Mouse (Mus musculus) hindbrain, embryonic 10.5 days (tissue): ENCODE measurements around the gene Sult2b1. TPM values are rescaled to one million over a fixed set of nuclear protein-coding genes. Genes with fewer than 3 reads are reported as not detected.

Experiments
- DNase-seq: peaks from one replicate; pipeline ENCODE4 v3.0.0-alpha.2; 2017; ENCODE audit warnings: low spot score
- H3K27ac ChIP-seq: fragments of 300-500 bp; sonication (generic); 2 replicates; pipeline ENCODE4 v1.5.1; 2016; ENCODE audit warnings: mild to moderate bottlenecking, moderate library complexity
- H3K27me3 ChIP-seq: fragments of 300-500 bp; sonication (generic); 2 replicates; pipeline ENCODE4 v1.6.1; 2016; ENCODE audit warnings: mild to moderate bottlenecking; ENCODE audit not compliant: poor library complexity, insufficient read depth, severe bottlenecking
- H3K36me3 ChIP-seq: fragments of 300-500 bp; sonication (generic); 2 replicates; pipeline ENCODE4 v1.6.1; 2016; ENCODE audit warnings: mild to moderate bottlenecking, moderate library complexity
- H3K4me1 ChIP-seq: fragments of 300-500 bp; sonication (generic); replicated peaks from 2 replicates; pipeline ENCODE4 v1.6.1; 2016; ENCODE audit warnings: mild to moderate bottlenecking
- H3K4me3 ChIP-seq: fragments of 300-500 bp; sonication (generic); 2 replicates; pipeline ENCODE4 v1.5.1; 2016; ENCODE audit warnings: mild to moderate bottlenecking, moderate library complexity
- H3K9me3 ChIP-seq: fragments of 300-500 bp; sonication (generic); 2 replicates; pipeline ENCODE4 v1.6.1; 2016; ENCODE audit warnings: mild to moderate bottlenecking, moderate library complexity
- WGBS: fragments of 180-500 bp; shearing (Covaris S2); methylation state at CpG from one replicate; pipeline ENCODE4 v1.1.7; 2016; 5-methylcytosine and 5-hydroxymethylcytosine counted together
- polyA plus RNA-seq: library from polyadenylated mRNA; unstranded; fragments of >200 nt; fragmentation: Nextera tagmentation; extraction: Ambion mirVana; gene quantifications from 2 replicates; pipeline ENCODE4 v1.2.1, GENCODE M21; 2016

Sult2b1 gene
- polyA plus RNA-seq, 1 experiment from 2014 or later = 1.7 TPM

DNA sequence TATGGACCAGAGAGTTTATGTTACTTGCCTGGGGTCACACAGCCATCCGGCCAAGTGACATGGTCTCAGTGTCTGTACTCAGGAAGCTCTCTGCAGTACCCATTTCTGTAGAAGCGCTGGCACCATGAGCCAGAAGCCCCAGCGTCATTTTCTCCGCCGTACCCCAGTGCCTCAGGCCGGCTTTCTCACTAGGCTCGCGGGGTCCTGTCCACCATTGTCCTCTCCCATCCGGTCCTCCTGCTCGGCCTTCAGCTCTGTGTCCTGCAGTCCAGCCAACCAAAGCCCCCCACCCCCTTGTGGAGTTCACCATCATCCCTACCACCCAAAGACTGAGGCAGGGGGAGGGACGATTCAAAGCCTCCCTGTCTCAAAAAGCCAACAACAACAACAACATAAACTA is 82.9 kb downstream of the Sult2b1 start:
- Histone ChIP-seq H3K36me3 (no peaks in the 10 kb centered on the region), H3K4me1 (peaks cover 57% of the 10 kb centered on the region), H3K4me3 (peak overlapping the region; percentile 56; the same call in 1 of the 2 replicates), H3K27me3 (peaks cover 41% of the 10 kb centered on the region), H3K27ac (no peak overlapping the region), H3K9me3 (no peaks in the 10 kb centered on the region)
- WGBS = 86% methylated on average over 11 of the region's 11 CpGs
- DNase-seq = no peak

DNA sequence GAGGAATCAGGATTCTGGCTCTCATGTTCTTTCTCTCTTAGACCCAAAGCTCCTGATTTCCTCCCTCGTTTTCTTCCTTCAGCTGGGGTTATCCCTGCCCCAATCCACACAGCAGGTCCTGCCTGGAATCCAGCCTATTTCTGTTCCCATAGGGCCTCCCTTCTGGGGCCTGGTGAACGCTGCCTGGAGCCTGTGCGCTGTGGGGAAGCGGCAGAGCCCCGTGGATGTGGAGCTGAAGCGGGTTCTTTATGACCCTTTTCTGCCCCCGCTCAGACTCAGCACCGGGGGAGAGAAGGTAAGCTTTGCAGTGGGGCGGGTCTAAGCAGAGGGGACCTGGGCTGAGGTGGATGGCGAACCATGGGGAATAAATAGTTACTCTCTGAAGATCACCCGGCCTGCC is 83.4 kb downstream of the Sult2b1 start:
- Histone ChIP-seq H3K4me1 (peaks cover 52% of the 10 kb centered on the region), H3K4me3 (peak overlapping the region; percentile 56), H3K27ac (peak overlapping the region; percentile 78), H3K9me3 (no peaks in the 10 kb centered on the region), H3K27me3 (peaks cover 44% of the 10 kb centered on the region), H3K36me3 (no peaks in the 10 kb centered on the region)
- 34% methylated on average over 11 of the region's 11 CpGs for WGBS
- DNase-seq = no peak

- peaks cover 49% of the 10 kb centered on the region for H3K4me1 ChIP-seq
- peak overlapping the region; percentile 78 for H3K27ac ChIP-seq
- DNase-seq = peak; percentile 73
- WGBS = under 1% methylated on average over 20 of the region's 20 CpGs
- no peaks in the 10 kb centered on the region for H3K36me3 ChIP-seq
- no peaks in the 10 kb centered on the region for H3K9me3 ChIP-seq
- H3K27me3 ChIP-seq = peaks cover 49% of the 10 kb centered on the region
- H3K4me3 ChIP-seq = peak overlapping the region; percentile 56
Observed at GRCm38 (mm10) chr7:45700301-45701015, 84.0 kb downstream of the Sult2b1 start.

DNA sequence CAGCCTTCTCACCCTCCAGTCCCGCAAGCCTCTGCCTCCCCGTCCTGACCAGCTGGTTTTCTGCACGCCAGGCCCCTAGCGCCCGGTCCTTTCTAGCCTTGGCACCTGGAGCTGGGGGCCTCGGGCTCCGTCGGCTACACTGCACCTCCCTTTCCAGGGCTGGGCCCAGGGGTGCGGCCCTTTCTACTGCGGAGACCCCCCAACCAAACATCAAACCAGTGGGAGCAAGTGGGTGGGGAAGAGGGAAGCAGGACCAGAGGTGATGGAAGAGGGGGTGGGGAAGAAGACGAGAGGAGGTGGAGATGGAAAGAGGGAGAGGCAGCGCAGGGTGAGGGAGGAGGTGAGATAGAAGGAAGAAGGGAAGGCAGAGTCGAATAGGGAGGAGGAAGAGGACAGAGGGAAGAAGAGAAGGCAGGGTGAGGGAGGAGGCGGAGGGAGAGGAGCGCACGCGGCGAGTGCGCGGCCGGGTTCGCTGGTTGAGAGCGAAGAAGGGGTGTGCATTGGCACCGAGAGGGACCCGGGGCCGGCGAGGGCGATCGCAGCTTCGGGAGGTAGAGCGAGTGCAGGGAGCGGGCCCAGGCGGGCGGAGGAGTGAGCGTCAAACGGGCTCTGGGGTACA is 84.8 kb downstream of the Sult2b1 start, which contains the start of gene Car11:
Gene Car11, plus strand, starts transcription at position 321 of the 619 bp plus-strand sequence.
- Histone ChIP-seq H3K4me3 (peak within 1 kb of the TSS; percentile 56), H3K36me3 (no peaks in the 10 kb centered on the region), H3K27ac (peak within 1 kb of the TSS; percentile 78), H3K9me3 (no peaks in the 10 kb centered on the region), H3K4me1 (peaks cover 53% of the 10 kb centered on the region), H3K27me3 (peaks cover 52% of the 10 kb centered on the region)
- WGBS = under 1% methylated on average over 36 of the region's 36 CpGs
- DNase-seq = no peak

DNA sequence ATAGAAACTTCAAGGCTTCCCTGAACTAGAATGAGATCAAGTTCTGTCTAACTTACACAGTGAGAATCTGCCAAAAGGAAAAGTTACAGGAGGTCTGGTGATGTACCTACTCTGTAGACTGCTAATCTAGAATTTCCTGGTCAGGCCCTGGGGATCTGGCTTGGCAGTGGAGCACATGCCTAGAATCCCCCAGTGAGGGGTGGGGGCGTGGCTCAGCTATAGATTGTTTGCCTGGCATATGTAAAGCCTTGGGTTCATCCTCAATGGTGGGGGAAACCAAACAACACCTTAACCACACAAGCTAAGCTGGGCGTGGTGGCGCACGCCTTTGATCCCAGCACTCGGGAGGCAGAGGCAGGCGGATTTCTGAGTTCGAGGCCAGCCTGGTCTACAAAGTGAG is 86.6 kb downstream of the Sult2b1 start:
- no peak for DNase-seq
- Histone ChIP-seq H3K27ac (no peak overlapping the region), H3K4me1 (peaks cover 55% of the 10 kb centered on the region), H3K27me3 (peaks cover 66% of the 10 kb centered on the region), H3K4me3 (no peak overlapping the region), H3K36me3 (no peaks in the 10 kb centered on the region), H3K9me3 (no peaks in the 10 kb centered on the region)
- WGBS = 78% methylated on average over 7 of the region's 7 CpGs

- Histone ChIP-seq H3K27me3 (peaks cover 73% of the 10 kb centered on the region), H3K27ac (peak overlapping the region; percentile 18; the same call in 1 of the 2 replicates), H3K4me1 (peaks cover 47% of the 10 kb centered on the region), H3K9me3 (no peaks in the 10 kb centered on the region), H3K4me3 (no peak overlapping the region), H3K36me3 (no peaks in the 10 kb centered on the region)
- WGBS = 13% methylated on average over 6 of the region's 6 CpGs
- DNase-seq = peak; percentile 59
Observed at GRCm38 (mm10) chr7:45695098-45695497, 89.4 kb downstream of the Sult2b1 start.

DNA sequence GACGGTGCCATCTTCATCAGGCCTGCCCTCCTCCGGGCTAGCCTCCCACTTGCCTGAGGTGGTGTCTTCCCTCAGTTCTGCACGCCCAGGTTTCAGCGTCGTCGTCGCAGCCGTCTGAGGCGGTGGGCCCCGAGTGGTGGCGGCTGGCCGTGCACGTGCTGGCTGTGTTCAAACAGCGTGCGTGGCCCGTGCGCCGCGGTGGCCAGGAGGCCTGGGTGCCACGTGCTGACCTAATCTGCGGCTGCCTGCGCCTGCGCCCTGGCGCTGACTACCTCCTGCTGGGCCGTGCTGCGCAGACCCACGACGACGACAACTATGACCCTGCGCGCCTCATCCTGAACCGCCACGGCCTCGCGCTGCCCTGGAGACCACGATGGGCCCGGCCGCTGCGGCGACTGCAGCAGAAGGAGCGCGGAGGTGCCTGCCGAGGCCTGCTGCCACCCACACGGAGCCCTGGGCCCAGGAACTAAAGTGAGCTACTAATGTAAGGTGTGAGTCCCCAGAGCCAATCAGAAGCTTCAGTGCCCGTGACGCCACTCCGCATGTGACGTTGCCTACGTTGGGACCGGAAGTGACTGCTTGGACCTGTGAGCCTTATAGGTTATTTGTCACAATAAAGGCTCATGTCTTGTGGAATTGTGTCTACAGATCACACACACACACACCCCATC is 90.4 kb downstream of the Sult2b1 start, which contains the start of gene Sec1:
Gene Sec1, minus strand, starts transcription at position 482 of the 671 bp plus-strand sequence.
- H3K27me3 ChIP-seq = peaks cover 71% of the 10 kb centered on the region
- peak within 1 kb of the TSS; percentile 73 for H3K27ac ChIP-seq
- H3K4me1 ChIP-seq = peaks cover 44% of the 10 kb centered on the region
- WGBS = 87% methylated on average over 50 of the region's 50 CpGs
- no peak for DNase-seq
- no peaks in the 10 kb centered on the region for H3K36me3 ChIP-seq
- H3K9me3 ChIP-seq = no peaks in the 10 kb centered on the region
- no peak within 1 kb of the TSS for H3K4me3 ChIP-seq

DNA sequence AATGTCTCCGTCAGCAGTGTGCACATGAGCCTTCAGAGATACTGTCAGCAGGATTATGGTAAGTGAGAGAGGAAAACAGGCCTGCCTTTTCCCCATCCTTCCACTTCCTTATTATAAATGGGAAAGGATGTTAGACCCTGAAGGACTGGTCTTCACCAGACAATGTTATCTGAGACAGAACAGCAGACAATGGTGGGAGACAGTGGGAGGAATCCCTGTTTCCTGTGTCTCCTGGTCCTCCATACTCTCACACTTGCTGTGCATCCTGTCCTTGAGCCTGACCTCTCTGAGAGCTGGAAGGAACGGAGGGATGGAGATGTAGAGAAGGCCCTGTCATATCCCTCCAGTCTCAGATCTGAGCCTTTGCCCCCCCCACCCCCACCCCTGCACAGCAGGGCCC is 92.1 kb downstream of the Sult2b1 start:
- no peak for DNase-seq
- Histone ChIP-seq H3K9me3 (no peaks in the 10 kb centered on the region), H3K36me3 (no peaks in the 10 kb centered on the region), H3K27me3 (peaks cover 59% of the 10 kb centered on the region), H3K27ac (0 out of 2 replicates have a peak overlapping the region, but pooled peaks have one; percentile 31), H3K4me1 (peaks cover 47% of the 10 kb centered on the region), H3K4me3 (no peak overlapping the region)
- 69% methylated on average over 2 of the region's 2 CpGs for WGBS

DNA sequence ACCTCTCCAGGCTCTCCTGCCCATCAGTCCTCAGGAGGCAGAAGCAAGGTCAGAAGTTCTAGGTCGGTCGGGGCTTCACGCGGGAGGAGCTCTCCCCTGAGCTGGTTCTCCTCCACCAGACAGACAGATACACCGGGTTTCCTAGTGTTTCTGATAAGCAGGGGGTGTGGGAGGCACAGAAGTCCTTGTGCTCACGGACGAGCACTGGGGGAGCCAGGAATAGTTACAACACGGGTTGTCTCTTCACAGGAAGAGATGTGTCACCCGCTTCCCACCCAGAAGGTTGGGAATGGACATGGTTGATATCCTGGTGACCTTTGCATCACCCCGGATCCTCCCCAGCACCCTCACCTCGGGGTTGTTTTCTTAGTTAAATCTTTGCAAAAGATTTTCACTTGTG is 94.7 kb downstream of the Sult2b1 start:
- Histone ChIP-seq H3K27ac (peak overlapping the region; percentile 40; the same call in 1 of the 2 replicates), H3K27me3 (peaks cover 56% of the 10 kb centered on the region), H3K9me3 (no peaks in the 10 kb centered on the region), H3K36me3 (no peaks in the 10 kb centered on the region), H3K4me1 (peaks cover 62% of the 10 kb centered on the region), H3K4me3 (no peak overlapping the region)
- 82% methylated on average over 11 of the region's 11 CpGs for WGBS
- no peak for DNase-seq

- no peak for DNase-seq
- Histone ChIP-seq H3K27me3 (peaks cover 60% of the 10 kb centered on the region), H3K27ac (peak overlapping the region; percentile 12; the same call in 1 of the 2 replicates), H3K4me3 (no peak overlapping the region), H3K36me3 (no peaks in the 10 kb centered on the region), H3K9me3 (no peaks in the 10 kb centered on the region), H3K4me1 (peaks cover 58% of the 10 kb centered on the region)
- 59% methylated on average over 6 of the region's 6 CpGs for WGBS
Observed at GRCm38 (mm10) chr7:45689099-45689498, 95.4 kb downstream of the Sult2b1 start.

DNA sequence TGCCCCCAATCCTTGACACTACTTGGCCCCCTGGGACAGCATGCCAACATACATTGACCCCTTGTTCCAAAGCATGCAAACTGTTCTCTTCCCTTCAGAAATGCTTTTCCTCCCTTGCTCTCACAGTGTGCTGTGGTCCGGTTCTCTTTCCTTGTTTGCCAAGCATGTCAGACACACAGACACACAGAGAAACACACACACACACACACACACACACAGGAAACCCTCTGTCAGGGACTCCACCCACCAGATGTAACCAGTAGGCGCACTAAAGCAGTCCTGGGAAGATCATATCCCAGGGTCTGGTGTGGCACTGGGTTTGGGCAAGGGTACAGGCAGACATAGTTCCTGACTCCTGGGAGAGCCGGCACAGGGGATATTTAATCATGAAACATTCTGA is 97.6 kb downstream of the Sult2b1 start:
- Histone ChIP-seq H3K4me3 (0 out of 2 replicates have a peak overlapping the region, but pooled peaks have one; percentile 14), H3K9me3 (no peaks in the 10 kb centered on the region), H3K36me3 (no peaks in the 10 kb centered on the region), H3K4me1 (peaks cover 65% of the 10 kb centered on the region), H3K27me3 (peaks cover 41% of the 10 kb centered on the region), H3K27ac (peak overlapping the region; percentile 71; the same call in 1 of the 2 replicates)
- no peak for DNase-seq
- WGBS = 75% methylated on average over 3 of the region's 3 CpGs

DNA sequence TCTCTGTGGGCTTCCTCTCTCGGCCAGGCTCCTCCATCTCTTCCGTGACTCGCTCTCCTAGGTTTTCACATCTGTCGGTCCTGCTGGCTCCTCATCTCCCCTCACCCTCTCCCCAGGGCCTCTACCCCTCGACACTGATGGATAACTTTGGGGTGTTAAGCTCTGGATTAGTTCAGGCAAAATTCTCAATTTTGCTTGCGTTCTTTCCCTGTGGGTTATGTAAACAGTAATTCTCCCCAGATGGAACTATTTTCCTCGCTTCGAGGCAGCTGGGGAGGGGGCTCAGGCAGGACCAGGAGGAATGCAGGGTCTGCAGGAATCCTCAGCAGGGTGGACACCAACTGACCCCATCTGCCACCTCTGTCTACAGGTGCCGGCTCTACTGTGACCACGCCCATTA is 98.7 kb downstream of the Sult2b1 start:
- no peaks in the 10 kb centered on the region for H3K36me3 ChIP-seq
- no peak for DNase-seq
- 0 out of 2 replicates have a peak overlapping the region, but pooled peaks have one; percentile 14 for H3K4me3 ChIP-seq
- peak overlapping the region; percentile 71 for H3K27ac ChIP-seq
- H3K27me3 ChIP-seq = peaks cover 31% of the 10 kb centered on the region
- no peaks in the 10 kb centered on the region for H3K9me3 ChIP-seq
- H3K4me1 ChIP-seq = peaks cover 65% of the 10 kb centered on the region
- WGBS = 56% methylated on average over 10 of the region's 10 CpGs
